Mouse (Mus musculus) left cerebral cortex, postnatal 4 days (tissue): ENCODE results near the gene Gm17581. TPM values are rescaled to one million over a fixed set of nuclear protein-coding genes. Genes with fewer than 3 reads are reported as not detected.

Experiments used
- DNase-seq: peaks from one replicate; pipeline ENCODE4 v3.0.0-alpha.2; 2022
- intact Hi-C: fragments of 180-260 bp; cut with DNase I; formaldehyde crosslinking; loops from one replicate; pipeline ENCODE4 v1.15.1; 2025
- total RNA-seq, 2 experiments: library from RNA; stranded (reverse); gene quantifications; 2 replicates each; pipeline ENCODE4 v1.2.3; 2021

The Gm17581 gene
- total RNA-seq, 2 experiments from 2014 or later, result not detected

DNA sequence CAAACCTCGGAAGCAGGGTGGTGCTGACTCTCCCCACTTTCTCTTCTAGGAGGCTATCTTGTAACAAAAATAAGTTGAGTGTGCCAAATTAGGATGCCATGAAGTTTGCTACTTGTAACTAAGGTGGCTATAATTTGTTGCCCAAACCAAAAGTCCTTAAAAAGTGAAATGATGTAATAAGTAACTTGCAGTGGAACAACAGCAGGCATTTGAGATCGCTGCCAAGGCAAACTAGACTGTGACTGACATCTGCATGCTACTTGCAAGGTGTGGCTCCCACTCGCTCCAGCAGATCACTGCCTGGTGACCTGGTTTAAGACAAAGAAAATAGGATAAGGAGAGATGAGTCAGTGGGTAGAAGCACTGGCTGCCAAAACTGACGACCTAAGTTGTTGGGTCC, 42.5 kb downstream of the Gm17581 start:
- intact Hi-C loops, result no loop called here
- no peak for DNase-seq

DNA sequence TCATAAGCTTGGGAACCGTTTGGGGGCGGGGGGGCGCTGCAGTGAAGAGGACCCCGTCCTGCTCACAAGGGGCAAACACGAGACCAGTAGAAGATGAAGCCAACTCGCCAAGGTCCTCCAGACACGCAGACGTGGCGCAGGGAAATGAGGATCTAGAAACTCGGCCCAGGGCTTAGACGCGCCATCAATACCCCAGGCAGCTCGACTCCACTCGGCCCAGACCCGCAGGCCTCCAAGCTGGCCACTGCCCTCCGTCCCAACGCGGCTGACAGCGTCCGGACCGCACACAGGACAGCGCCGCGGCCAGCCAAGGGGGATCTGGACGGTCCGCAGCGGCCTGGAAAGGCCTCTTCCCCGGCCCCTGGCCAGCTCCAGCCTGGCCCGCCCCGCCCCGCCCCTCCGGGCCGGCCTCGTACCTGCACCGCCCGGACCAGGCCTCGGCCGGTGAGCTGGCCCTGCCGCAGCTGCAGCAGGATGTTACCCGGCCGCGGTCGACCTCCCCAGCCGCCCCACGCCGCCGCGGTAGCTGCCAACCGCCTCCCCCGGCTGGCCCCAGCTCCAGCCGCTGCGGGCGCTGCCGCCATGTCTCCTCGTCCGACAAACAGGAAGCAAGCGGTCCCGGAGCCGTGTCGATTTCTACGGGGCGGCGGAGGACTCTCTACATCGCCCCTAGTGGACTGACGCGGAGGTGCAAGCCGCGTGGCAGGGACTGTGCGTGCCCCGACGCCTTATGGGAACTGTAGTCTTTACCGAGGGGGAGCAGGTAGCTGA, 43.8 kb downstream of the Gm17581 start, which contains the start of gene Trpc4ap:
Gene Trpc4ap (minus strand): TSS at position 662 of the 771 bp plus-strand sequence.
- intact Hi-C loops, result no loop called here
- peak; percentile 96 for DNase-seq

DNA sequence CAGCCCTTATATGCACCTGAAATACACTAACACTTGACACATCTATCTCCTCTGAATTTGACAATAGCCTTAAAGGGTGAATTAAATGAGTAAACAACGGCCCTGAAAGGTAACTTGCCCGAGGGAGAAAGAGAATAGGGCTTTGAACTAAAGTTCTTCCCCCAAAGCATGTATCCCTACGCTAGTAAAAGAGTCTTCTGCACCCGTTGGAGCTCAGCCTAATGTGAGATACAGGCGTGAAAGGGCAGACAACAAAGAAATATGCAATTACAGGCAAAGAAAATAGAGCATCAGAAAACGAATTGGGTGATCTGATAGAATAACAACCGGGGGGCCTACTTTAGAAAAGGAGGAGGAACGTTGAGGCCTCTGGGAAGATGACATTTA, 44.3 kb downstream of the Gm17581 start:
- DNase-seq, result no peak
- intact Hi-C loops, result no loop called here

DNA sequence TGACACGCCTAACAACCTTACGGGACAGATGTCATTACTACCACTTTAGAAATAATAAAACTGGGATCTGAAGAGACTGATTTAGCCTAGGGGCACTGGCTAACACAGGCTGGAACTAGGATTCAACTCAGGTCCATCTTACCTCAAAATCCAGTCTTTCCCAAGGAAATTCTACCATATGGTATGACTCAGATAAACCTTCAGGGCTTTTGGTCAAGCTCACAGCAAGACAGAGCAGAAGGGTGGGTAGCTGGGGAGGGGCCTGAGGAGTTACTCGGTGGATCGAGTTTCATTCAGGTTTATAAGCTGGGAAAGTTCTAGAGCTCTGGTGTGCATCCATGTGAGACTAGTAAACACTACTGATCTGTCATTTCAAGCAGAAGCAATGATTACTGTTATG, 46.5 kb downstream of the Gm17581 start:
- intact Hi-C loops, result no loop called here

DNA sequence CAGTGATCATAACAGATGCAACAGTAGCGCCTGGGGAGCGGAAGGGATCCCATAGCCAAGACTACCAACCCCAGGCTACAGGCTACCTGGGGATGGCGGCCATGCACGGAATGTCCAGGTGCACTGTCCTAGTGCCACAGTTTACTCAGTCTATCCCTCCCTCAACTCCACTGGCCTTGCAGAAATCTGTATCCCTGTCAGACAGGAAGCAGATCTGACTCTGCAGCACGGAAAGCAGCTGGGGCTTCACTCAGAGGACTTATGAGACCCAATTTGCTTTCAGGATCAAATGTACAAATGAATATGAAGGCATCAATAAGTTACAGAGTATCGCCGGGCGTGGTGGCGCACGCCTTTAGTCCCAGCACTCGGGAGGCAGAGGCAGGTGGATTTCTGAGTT, 47.9 kb downstream of the Gm17581 start:
- intact Hi-C loops, result no loop called here
- DNase-seq, result no peak

More for the DNA sequence above, 46.5 kb downstream of the Gm17581 start:
- DNase-seq, result no peak

DNA sequence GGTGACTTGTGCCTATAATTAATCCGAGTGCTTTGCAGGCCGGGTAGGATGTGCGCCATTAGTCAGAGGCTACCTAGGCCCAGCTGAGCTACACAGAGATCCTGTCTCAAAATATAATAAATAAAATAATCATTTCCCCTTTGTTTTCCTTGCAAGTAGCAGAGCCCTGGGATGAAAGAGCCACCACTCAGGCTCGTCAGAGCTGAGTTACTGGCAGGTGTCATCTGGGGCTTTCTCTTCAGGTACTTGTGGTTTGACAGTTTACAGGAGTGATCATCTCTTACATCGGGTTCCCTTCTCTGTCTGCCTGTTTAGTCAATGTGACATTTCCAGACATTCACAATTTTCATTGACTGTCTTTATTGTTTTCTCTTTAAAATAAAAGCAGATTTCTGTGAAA, 49.1 kb downstream of the Gm17581 start:
- no peak for DNase-seq
- intact Hi-C loops, result no loop called here

Other genes starting within 250 kb of the Gm17581 start
- 10 to 100 TPM; 26.3 to 27.6 TPM for gene Acss2, start 217.9 kb downstream of the Gm17581 start, total RNA-seq
- 10 to 100 TPM; 71.6 to 78.0 TPM for gene Ggt7, start 217.6 kb downstream of the Gm17581 start, total RNA-seq
- 10 to 100 TPM in 1 of 2 experiments, 1 to 10 TPM in 1; 9.4 to 11.9 TPM for gene Gss, start 143.1 kb downstream of the Gm17581 start, total RNA-seq
- 1 to 10 TPM; 1.2 to 3.6 TPM for gene Myh7b, start 124.7 kb downstream of the Gm17581 start, total RNA-seq
- 100 to 1,000 TPM; 143 to 144 TPM for gene Trpc4ap, start 43.5 kb downstream of the Gm17581 start, total RNA-seq
- gene Edem2, start 6.4 kb downstream of the Gm17581 start, total RNA-seq, result 10 to 100 TPM; 27.9 to 28.7 TPM
- gene Procr, start 15.3 kb upstream of the Gm17581 start, total RNA-seq, result 1 to 10 TPM; 2.5 to 3.4 TPM
- 100 to 1,000 TPM; 110 to 114 TPM for gene Mmp24, start 39.5 kb upstream of the Gm17581 start, total RNA-seq
- 10 to 100 TPM; 23.3 to 24.2 TPM for gene BC029722, start 83.6 kb upstream of the Gm17581 start, total RNA-seq
- gene Eif6, start 91.1 kb upstream of the Gm17581 start, total RNA-seq, result 10 to 100 TPM; 94.6 to 98.0 TPM
- gene Fam83c, start 99.0 kb upstream of the Gm17581 start, total RNA-seq, result not detected
- gene Uqcc1, start 194.4 kb upstream of the Gm17581 start, total RNA-seq, result 10 to 100 TPM; 42.3 to 43.7 TPM
- not detected for gene Gm15557, start 204.9 kb upstream of the Gm17581 start, total RNA-seq
- gene Gdf5, start 209.5 kb upstream of the Gm17581 start, total RNA-seq, result 1 to 10 TPM in 1 of 2 experiments, under 1 TPM in 1; 0.99 to 1.8 TPM
- gene Cep250, start 220.6 kb upstream of the Gm17581 start, total RNA-seq, result 10 to 100 TPM; 22.2 to 23.9 TPM